Mouse (Mus musculus): ENCODE measurements around the gene Mpv17. TPM values are rescaled to one million over a fixed set of nuclear protein-coding genes. Genes with fewer than 3 reads are reported as not detected.
A peak's percentile ranks its signal among the peaks of the same experiment; 100 is the strongest.

Mpv17 gene
- polyA plus RNA-seq, 1 experiment from 2014 or later, result 79.3 TPM

GRCm38 (mm10) chr5:31188223-31188840 is 34.3 kb upstream of the Mpv17 start:
- ATAC-seq (ENCODE audit: low FRiP score, low TSS enrichment), result no peak
- Histone ChIP-seq H3K27me3 (ENCODE audit: insufficient read depth, low read length) (no peaks in the 10 kb centered on the region), H3K27ac (ENCODE audit: low read length) (no peak overlapping the region), H3K9me3 (ENCODE audit: low read length) (no peaks in the 10 kb centered on the region), H3K4me2 (replicated peaks; ENCODE audit: low read depth, low read length) (no peak overlapping the region), H3K4me3 (ENCODE audit: low read length) (no peak overlapping the region), H3K4me1 (ENCODE audit: insufficient read depth, low read length) (peaks cover 10% of the 10 kb centered on the region; the same call in 1 of the 2 replicates), H3K9ac (replicated peaks; ENCODE audit: low read length) (no peak overlapping the region), H3K36me3 (ENCODE audit: insufficient read depth, low read length) (peaks cover 36% of the 10 kb centered on the region)
- 75% methylated on average over 4 of the region's 4 CpGs for WGBS

- Histone ChIP-seq H3K36me3 (ENCODE audit: insufficient read depth, low read length) (peaks cover 15% of the 10 kb centered on the region), H3K9ac (replicated peaks; ENCODE audit: low read length) (no peak overlapping the region), H3K4me1 (ENCODE audit: insufficient read depth, low read length) (peaks cover 7% of the 10 kb centered on the region), H3K27ac (ENCODE audit: low read length) (no peak overlapping the region), H3K4me3 (ENCODE audit: low read length) (no peak overlapping the region), H3K9me3 (ENCODE audit: low read length) (no peaks in the 10 kb centered on the region), H3K4me2 (replicated peaks; ENCODE audit: low read depth, low read length) (no peak overlapping the region), H3K27me3 (ENCODE audit: insufficient read depth, low read length) (no peaks in the 10 kb centered on the region)
- 63% methylated on average over 4 of the region's 4 CpGs for WGBS
- ATAC-seq (ENCODE audit: low FRiP score, low TSS enrichment), result no peak
These were observed 29.6 kb upstream of the Mpv17 start for GRCm38 (mm10) chr5:31183678-31184077.

- H3K4me3 ChIP-seq (ENCODE audit: low read length), result no peak overlapping the region
- no peaks in the 10 kb centered on the region for H3K36me3 ChIP-seq (ENCODE audit: insufficient read depth, low read length)
- H3K9me3 ChIP-seq (ENCODE audit: low read length), result no peaks in the 10 kb centered on the region
- 91% methylated on average over 9 of the region's 9 CpGs for WGBS
- H3K4me2 ChIP-seq (replicated peaks; ENCODE audit: low read depth, low read length), result no peak overlapping the region
- no peak overlapping the region for H3K9ac ChIP-seq (replicated peaks; ENCODE audit: low read length)
- no peak for ATAC-seq (ENCODE audit: low FRiP score, low TSS enrichment)
- no peaks in the 10 kb centered on the region for H3K27me3 ChIP-seq (ENCODE audit: insufficient read depth, low read length)
- no peak overlapping the region for H3K27ac ChIP-seq (ENCODE audit: low read length)
- peaks cover 8% of the 10 kb centered on the region for H3K4me1 ChIP-seq (ENCODE audit: insufficient read depth, low read length)
These were observed 27.2 kb upstream of the Mpv17 start for GRCm38 (mm10) chr5:31181183-31181770.

GRCm38 (mm10) chr5:31179766-31180630 is 25.9 kb upstream of the Mpv17 start, which contains the start of the genes Gm29609 and Gtf3c2:
Gm29609 (minus strand) TSS chr5:31179911.
Gtf3c2 (minus strand) TSS chr5:31180144.
- Histone ChIP-seq H3K27me3 (ENCODE audit: insufficient read depth, low read length) (no peaks in the 10 kb centered on the region), H3K4me2 (replicated peaks; ENCODE audit: low read depth, low read length) (peak within 1 kb of the TSS; percentile 93), H3K36me3 (ENCODE audit: insufficient read depth, low read length) (no peaks in the 10 kb centered on the region), H3K9ac (replicated peaks; ENCODE audit: low read length) (peak within 1 kb of the TSS; percentile 91), H3K4me1 (ENCODE audit: insufficient read depth, low read length) (peaks cover 8% of the 10 kb centered on the region), H3K4me3 (ENCODE audit: low read length) (peak within 1 kb of the TSS; percentile 99), H3K9me3 (ENCODE audit: low read length) (no peaks in the 10 kb centered on the region), H3K27ac (ENCODE audit: low read length) (peak within 1 kb of the TSS; percentile 99)
- under 1% methylated on average over 59 of the region's 59 CpGs for WGBS
- ATAC-seq (ENCODE audit: low FRiP score, low TSS enrichment), result peak; percentile 98

GRCm38 (mm10) chr5:31179301-31179765 is 25.3 kb upstream of the Mpv17 start:
- Histone ChIP-seq H3K4me3 (ENCODE audit: low read length) (peak overlapping the region; percentile 99), H3K9ac (replicated peaks; ENCODE audit: low read length) (peak overlapping the region; percentile 91), H3K27me3 (ENCODE audit: insufficient read depth, low read length) (no peaks in the 10 kb centered on the region), H3K9me3 (ENCODE audit: low read length) (no peaks in the 10 kb centered on the region), H3K36me3 (ENCODE audit: insufficient read depth, low read length) (0 out of 2 replicates have a peak, but pooled peaks cover under 1% of the 10 kb centered on the region), H3K4me1 (ENCODE audit: insufficient read depth, low read length) (peaks cover 8% of the 10 kb centered on the region), H3K27ac (ENCODE audit: low read length) (peak overlapping the region; percentile 99), H3K4me2 (replicated peaks; ENCODE audit: low read depth, low read length) (peak overlapping the region; percentile 93)
- ATAC-seq (ENCODE audit: low FRiP score, low TSS enrichment), result peak; percentile 62
- under 1% methylated on average over 25 of the region's 25 CpGs for WGBS

GRCm38 (mm10) chr5:31168630-31169029 is 14.6 kb upstream of the Mpv17 start:
- Histone ChIP-seq H3K36me3 (ENCODE audit: insufficient read depth, low read length) (peaks cover 78% of the 10 kb centered on the region), H3K27me3 (ENCODE audit: insufficient read depth, low read length) (no peaks in the 10 kb centered on the region)
- WGBS, result 91% methylated on average over 4 of the region's 4 CpGs

GRCm38 (mm10) chr5:31164878-31165277 is 10.8 kb upstream of the Mpv17 start:
- H3K27ac ChIP-seq (ENCODE audit: low read length), result no peak overlapping the region
- H3K9ac ChIP-seq (replicated peaks; ENCODE audit: low read length), result no peak overlapping the region
- H3K4me3 ChIP-seq (ENCODE audit: low read length), result no peak overlapping the region
- no peaks in the 10 kb centered on the region for H3K27me3 ChIP-seq (ENCODE audit: insufficient read depth, low read length)
- ATAC-seq (ENCODE audit: low FRiP score, low TSS enrichment), result no peak
- no peaks in the 10 kb centered on the region for H3K4me1 ChIP-seq (ENCODE audit: insufficient read depth, low read length)
- no peak overlapping the region for H3K4me2 ChIP-seq (replicated peaks; ENCODE audit: low read depth, low read length)
- peaks cover 72% of the 10 kb centered on the region for H3K36me3 ChIP-seq (ENCODE audit: insufficient read depth, low read length)
- WGBS, result 96% methylated on average over 1 of the region's 1 CpGs
- no peaks in the 10 kb centered on the region for H3K9me3 ChIP-seq (ENCODE audit: low read length)

More at GRCm38 (mm10) chr5:31168630-31169029, 14.6 kb upstream of the Mpv17 start:
- Histone ChIP-seq H3K4me1 (ENCODE audit: insufficient read depth, low read length) (no peaks in the 10 kb centered on the region), H3K9ac (replicated peaks; ENCODE audit: low read length) (no peak overlapping the region), H3K27ac (ENCODE audit: low read length) (no peak overlapping the region), H3K9me3 (ENCODE audit: low read length) (no peaks in the 10 kb centered on the region), H3K4me3 (ENCODE audit: low read length) (no peak overlapping the region), H3K4me2 (replicated peaks; ENCODE audit: low read depth, low read length) (no peak overlapping the region)
- no peak for ATAC-seq (ENCODE audit: low FRiP score, low TSS enrichment)

- H3K27me3 ChIP-seq (ENCODE audit: insufficient read depth, low read length), result no peaks in the 10 kb centered on the region
- H3K36me3 ChIP-seq (ENCODE audit: insufficient read depth, low read length), result peaks cover 73% of the 10 kb centered on the region
- no peak overlapping the region for H3K4me2 ChIP-seq (replicated peaks; ENCODE audit: low read depth, low read length)
- H3K9me3 ChIP-seq (ENCODE audit: low read length), result no peaks in the 10 kb centered on the region
- no peak overlapping the region for H3K9ac ChIP-seq (replicated peaks; ENCODE audit: low read length)
- no peak overlapping the region for H3K27ac ChIP-seq (ENCODE audit: low read length)
- H3K4me3 ChIP-seq (ENCODE audit: low read length), result no peak overlapping the region
- no peaks in the 10 kb centered on the region for H3K4me1 ChIP-seq (ENCODE audit: insufficient read depth, low read length)
- ATAC-seq (ENCODE audit: low FRiP score, low TSS enrichment), result no peak
These were observed 8.4 kb upstream of the Mpv17 start for GRCm38 (mm10) chr5:31162462-31162861.

- Histone ChIP-seq H3K4me2 (replicated peaks; ENCODE audit: low read depth, low read length) (peak overlapping the region; percentile 93), H3K9me3 (ENCODE audit: low read length) (no peaks in the 10 kb centered on the region), H3K36me3 (ENCODE audit: insufficient read depth, low read length) (peaks cover 18% of the 10 kb centered on the region), H3K27ac (ENCODE audit: low read length) (peak overlapping the region; percentile 11; the same call in 1 of the 2 replicates), H3K4me1 (ENCODE audit: insufficient read depth, low read length) (peaks cover 13% of the 10 kb centered on the region), H3K27me3 (ENCODE audit: insufficient read depth, low read length) (no peaks in the 10 kb centered on the region), H3K9ac (replicated peaks; ENCODE audit: low read length) (peak overlapping the region; percentile 75), H3K4me3 (ENCODE audit: low read length) (peak overlapping the region; percentile 68)
- WGBS, result 17% methylated on average over 6 of the region's 6 CpGs
- ATAC-seq (ENCODE audit: low FRiP score, low TSS enrichment), result peak; percentile 25; the same call in 1 of the 2 replicates
These were observed 417 bp downstream of the Mpv17 start for GRCm38 (mm10) chr5:31153516-31154151.

All from kidney, embryonic 16.5 days (tissue).